Mouse (Mus musculus) MEL (cell line): ENCODE measurements around the gene Cnga2. TPM values are rescaled to one million over a fixed set of nuclear protein-coding genes. Genes with fewer than 3 reads are reported as not detected.

Experiments used
- DNase-seq: peaks from one replicate; pipeline ENCODE4 v3.0.0; 2011; ENCODE audit warnings: low read depth, low spot score
- H3K27ac ChIP-seq: 2 replicates; pipeline ENCODE4 v1.5.1; 2012; ENCODE audit warnings: low read depth, mild to moderate bottlenecking, control low read depth, low read length, moderate library complexity; ENCODE audit not compliant: control insufficient read depth
- H3K27me3 ChIP-seq, 2 experiments: fragments of 150-350 bp in 1 of 2; sonication (generic) in 1 of 2; 2 replicates each; pipeline ENCODE4 v1.6.1; 2012; ENCODE audit warnings: low read length in 2 of 2, mild to moderate bottlenecking in 2 of 2, improper control_type of control experiment in 1 of 2, moderate library complexity in 1 of 2; ENCODE audit not compliant: insufficient read depth in 2 of 2, control insufficient read depth in 1 of 2
- H3K36me3 ChIP-seq, 2 experiments: 2 replicates each; pipeline ENCODE4 v1.6.1; 2012 to 2014; ENCODE audit warnings: low read length in 2 of 2, improper control_type of control experiment in 1 of 2, inconsistent platforms in 1 of 2, mild to moderate bottlenecking in 1 of 2; ENCODE audit not compliant: insufficient read depth in 2 of 2, control insufficient read depth in 1 of 2
- H3K4me1 ChIP-seq, 2 experiments: fragments of 150-350 bp in 1 of 2; sonication (generic) in 1 of 2; 2 replicates each; pipeline ENCODE4 v1.6.1; 2012; ENCODE audit warnings: low read length in 2 of 2, improper control_type of control experiment in 1 of 2, mild to moderate bottlenecking in 1 of 2; ENCODE audit not compliant: insufficient read depth in 2 of 2, control insufficient read depth in 1 of 2
- H3K4me3 ChIP-seq, 2 experiments: fragments of 150-350 bp in 1 of 2; sonication (generic) in 1 of 2; 2 replicates each; pipeline ENCODE4 v1.5.1; 2012; ENCODE audit warnings: low read depth in 2 of 2, low read length in 2 of 2, mild to moderate bottlenecking in 2 of 2, moderate library complexity in 2 of 2, control low read depth in 1 of 2, improper control_type of control experiment in 1 of 2; ENCODE audit not compliant: control insufficient read depth in 1 of 2, insufficient read depth in 1 of 2
- H3K79me2 ChIP-seq: 2 replicates; pipeline ENCODE4 v1.6.1; 2012; ENCODE audit warnings: mild to moderate bottlenecking, low read length, moderate library complexity; ENCODE audit not compliant: control insufficient read depth, poor library complexity, insufficient read depth
- H3K9ac ChIP-seq: 2 replicates; pipeline ENCODE4 v1.6.1; 2012; ENCODE audit warnings: low read depth, mild to moderate bottlenecking, control low read depth, low read length, moderate library complexity; ENCODE audit not compliant: control insufficient read depth, poor library complexity, severe bottlenecking
- H3K9me3 ChIP-seq: fragments of 150-350 bp; sonication (generic); replicated peaks from 2 replicates; pipeline ENCODE4 v1.6.1; 2012; ENCODE audit warnings: mild to moderate bottlenecking, low read length, improper control_type of control experiment, moderate library complexity; ENCODE audit not compliant: insufficient read depth
- BHLHE40 ChIP-seq: IDR thresholded peaks from 2 replicates; pipeline ENCODE4 v1.6.1; 2012; ENCODE audit warnings: low read depth, mild to moderate bottlenecking, inconsistent platforms, low read length, improper control_type of control experiment, borderline replicate concordance
- CHD2 ChIP-seq: IDR thresholded peaks from 2 replicates; pipeline ENCODE4 v1.6.1; 2011; ENCODE audit warnings: low read length, improper control_type of control experiment
- E2F4 ChIP-seq: IDR thresholded peaks from 2 replicates; pipeline ENCODE4 v1.6.1; 2011; ENCODE audit warnings: low read depth, low read length, improper control_type of control experiment, borderline replicate concordance
- ELF1 ChIP-seq: IDR thresholded peaks from 2 replicates; pipeline ENCODE4 v1.6.1; 2014; ENCODE audit warnings: low read depth, mild to moderate bottlenecking, inconsistent platforms, low read length, improper control_type of control experiment, moderate library complexity
- GATA1 ChIP-seq: IDR thresholded peaks from 2 replicates; pipeline ENCODE4 v1.6.1; 2011; ENCODE audit warnings: low read depth, low read length, improper control_type of control experiment
- HCFC1 ChIP-seq: IDR thresholded peaks from 2 replicates; pipeline ENCODE4 v1.6.1; 2012; ENCODE audit warnings: low read depth, mild to moderate bottlenecking, inconsistent platforms, low read length, improper control_type of control experiment, moderate library complexity
- KAT2A ChIP-seq: conservative IDR thresholded peaks from 2 replicates; pipeline ENCODE4 v1.6.1; 2012; ENCODE audit warnings: low read depth, low read length, improper control_type of control experiment, inconsistent platforms
- MAX ChIP-seq: IDR thresholded peaks from 2 replicates; pipeline ENCODE4 v1.6.1; 2011; ENCODE audit warnings: low read length, improper control_type of control experiment
- MEF2A ChIP-seq: IDR thresholded peaks from 2 replicates; pipeline ENCODE4 v1.6.1; 2014; ENCODE audit warnings: low read depth, mild to moderate bottlenecking, inconsistent platforms, low read length, improper control_type of control experiment; ENCODE audit not compliant: poor library complexity, insufficient replicate concordance, severe bottlenecking; ENCODE audit errors: extremely low read depth
- MXI1 ChIP-seq: IDR thresholded peaks from 2 replicates; pipeline ENCODE4 v1.6.1; 2011; ENCODE audit warnings: mild to moderate bottlenecking, low read depth, low read length, improper control_type of control experiment
- NRF1 ChIP-seq: IDR thresholded peaks from 2 replicates; pipeline ENCODE4 v1.6.1; 2014; ENCODE audit warnings: low read depth, mild to moderate bottlenecking, inconsistent platforms, low read length, improper control_type of control experiment, moderate library complexity; ENCODE audit not compliant: poor library complexity, insufficient read depth, severe bottlenecking
- POLR2AphosphoS2 ChIP-seq: IDR thresholded peaks from 2 replicates; pipeline ENCODE4 v1.6.1; 2011; ENCODE audit warnings: low read length, improper control_type of control experiment
- POLR2AphosphoS5 ChIP-seq: IDR thresholded peaks from 2 replicates; pipeline ENCODE4 v1.6.1; 2012; ENCODE audit warnings: low read depth, borderline replicate concordance, mild to moderate bottlenecking, inconsistent platforms, low read length, moderate library complexity, mixed read lengths
- RAD21 ChIP-seq: IDR thresholded peaks from 2 replicates; pipeline ENCODE4 v1.6.1; 2011; ENCODE audit warnings: mild to moderate bottlenecking, low read depth, low read length, improper control_type of control experiment
- RCOR1 ChIP-seq: IDR thresholded peaks from 2 replicates; pipeline ENCODE4 v1.6.1; 2012; ENCODE audit warnings: low read depth, mild to moderate bottlenecking, inconsistent platforms, low read length, improper control_type of control experiment
- SMC3 ChIP-seq: IDR thresholded peaks from 2 replicates; pipeline ENCODE4 v1.6.1; 2011; ENCODE audit warnings: low read depth, low read length, improper control_type of control experiment
- UBTF ChIP-seq: IDR thresholded peaks from 2 replicates; pipeline ENCODE4 v1.6.1; 2012; ENCODE audit warnings: low read depth, mild to moderate bottlenecking, inconsistent platforms, low read length, improper control_type of control experiment, moderate library complexity, borderline replicate concordance; ENCODE audit not compliant: insufficient read depth
- ZNF384 ChIP-seq: IDR thresholded peaks from 2 replicates; pipeline ENCODE4 v1.6.1; 2012; ENCODE audit warnings: low read depth, mild to moderate bottlenecking, inconsistent platforms, low read length, improper control_type of control experiment
- polyA plus RNA-seq, 2 experiments: library from polyadenylated mRNA; stranded (reverse) in 1 of 2; unstranded in 1 of 2; fragments of >175 nt in 1 of 2; fragments of >200 nt in 1 of 2; gene quantifications; 2 replicates each; pipeline versions ENCODE4 v1.2.1 to v1.2.4; 2012; ENCODE audit warnings: low replicate concordance in 2 of 2, low read depth in 1 of 2; ENCODE audit not compliant: insufficient read length in 2 of 2, insufficient read depth in 1 of 2, missing spikeins in 1 of 2
- total RNA-seq: library from RNA; depleted of rRNA; stranded (reverse); fragments of 300-350 nt; gene quantifications from 2 replicates; pipeline ENCODE4 v1.2.3, GENCODE M21; 2012

Gene Cnga2
- total and polyA plus RNA-seq, 3 experiments, result not detected

- no peak overlapping the region for H3K27ac ChIP-seq
- H3K27me3 ChIP-seq, result no peaks in the 10 kb centered on the region
- no peaks in the 10 kb centered on the region for H3K9me3 ChIP-seq
- no peaks in the 10 kb centered on the region for H3K79me2 ChIP-seq
- no peak overlapping the region for H3K9ac ChIP-seq
- TF ChIP-seq HCFC1 (no peak), KAT2A (no peak), MEF2A (no peak), E2F4 (no peak), MAX (no peak), POLR2AphosphoS5 (no peak), BHLHE40 (no peak), RCOR1 (no peak), GATA1 (no peak), MXI1 (no peak), NRF1 (no peak)
- H3K4me1 ChIP-seq, result no peaks in the 10 kb centered on the region
- H3K36me3 ChIP-seq, result no peaks in the 10 kb centered on the region
- no peak overlapping the region for H3K4me3 ChIP-seq
- peak; percentile 1 for DNase-seq
Measured at GRCm38 (mm10) chrX:71983775-71984174, 7.9 kb upstream of the Cnga2 start.

- H3K79me2 ChIP-seq, result no peaks in the 10 kb centered on the region
- no peak for TF ChIP-seq RAD21
- TF ChIP-seq MAX, result no peak
- no peak for TF ChIP-seq ELF1
- TF ChIP-seq POLR2AphosphoS2, result no peak
- TF ChIP-seq UBTF, result no peak
- no peak for TF ChIP-seq ZNF384
- TF ChIP-seq SMC3, result no peak
- TF ChIP-seq CHD2, result no peak
- TF ChIP-seq GATA1, result no peak
- H3K27me3 ChIP-seq, result no peaks in the 10 kb centered on the region
- no peaks in the 10 kb centered on the region for H3K36me3 ChIP-seq
- no peak for DNase-seq
- H3K4me1 ChIP-seq, result no peaks in the 10 kb centered on the region
- H3K4me3 ChIP-seq, result no peak overlapping the region
- no peaks in the 10 kb centered on the region for H3K9me3 ChIP-seq
- no peak overlapping the region for H3K9ac ChIP-seq
- H3K27ac ChIP-seq, result no peak overlapping the region
Measured at GRCm38 (mm10) chrX:71995972-71996371, 4.3 kb downstream of the Cnga2 start.
